Mouse (Mus musculus) brain, embryonic 14.5 days (tissue): Measurements from ENCODE around the gene Gnai3. TPM values are rescaled to one million over a fixed set of nuclear protein-coding genes. Genes with fewer than 3 reads are reported as not detected.

Experiments
- DNase-seq: peaks from one replicate; pipeline ENCODE4 v3.0.0-alpha.2; 2011; ENCODE audit warnings: low read depth
- CTCF ChIP-seq: fragments of 200-500 bp; IDR thresholded peaks from 2 replicates; pipeline ENCODE4 v1.5.1; 2012; ENCODE audit warnings: inconsistent platforms, mild to moderate bottlenecking, moderate library complexity, borderline replicate concordance; ENCODE audit not compliant: insufficient read depth, insufficient read length; ENCODE audit errors: extremely low read depth
- POLR2A ChIP-seq: fragments of 200-500 bp; IDR thresholded peaks from 2 replicates; pipeline ENCODE4 v1.6.1; 2012; ENCODE audit warnings: mild to moderate bottlenecking, inconsistent platforms, borderline replicate concordance; ENCODE audit not compliant: poor library complexity, insufficient read depth, insufficient read length, severe bottlenecking; ENCODE audit errors: extremely low read depth
- polyA plus RNA-seq: library from polyadenylated mRNA; depleted of rRNA; stranded (reverse); fragments of >200 nt; gene quantifications from 2 replicates; pipeline ENCODE4 v1.2.3, GENCODE M21; 2012

Gnai3 gene
- polyA plus RNA-seq, 1 experiment: 86.6 TPM

GRCm38 (mm10) chr3:108086470-108086979, 59.4 kb downstream of the Gnai3 start, which contains the start of gene Ampd2:
Gene Ampd2 (minus strand): TSS chr3:108086651.
- peak; percentile 67 for DNase-seq
- no peak for TF ChIP-seq POLR2A
- no peak for TF ChIP-seq CTCF

- TF ChIP-seq POLR2A: no peak
- no peak for TF ChIP-seq CTCF
- peak; percentile 71 for DNase-seq
Measured at GRCm38 (mm10) chr3:108085721-108086469, 60.1 kb downstream of the Gnai3 start.

- DNase-seq: peak; percentile 94
- peak; percentile 37; the same call in 1 of the 2 replicates for TF ChIP-seq POLR2A
- TF ChIP-seq CTCF: no peak; the same call in 1 of the 2 replicates
Measured at GRCm38 (mm10) chr3:108085281-108085720, 60.6 kb downstream of the Gnai3 start.

- TF ChIP-seq CTCF: no peak
- no peak for TF ChIP-seq POLR2A
- peak; percentile 28 for DNase-seq
Measured at GRCm38 (mm10) chr3:108084767-108085270, 61.1 kb downstream of the Gnai3 start.

GRCm38 (mm10) chr3:108083904-108084407, 62.0 kb downstream of the Gnai3 start:
- TF ChIP-seq POLR2A (no peak), CTCF (no peak)
- no peak for DNase-seq

- DNase-seq: no peak
- TF ChIP-seq POLR2A (no peak), CTCF (no peak)
Measured at GRCm38 (mm10) chr3:108083161-108083560, 62.8 kb downstream of the Gnai3 start.

GRCm38 (mm10) chr3:108082251-108082875, 63.6 kb downstream of the Gnai3 start:
- no peak for TF ChIP-seq CTCF
- no peak for TF ChIP-seq POLR2A
- DNase-seq: peak; percentile 50

GRCm38 (mm10) chr3:108081681-108082080, 64.3 kb downstream of the Gnai3 start:
- DNase-seq: no peak
- no peak for TF ChIP-seq POLR2A
- no peak for TF ChIP-seq CTCF

- TF ChIP-seq CTCF (no peak), POLR2A (no peak)
Measured at GRCm38 (mm10) chr3:108076836-108077235, 69.1 kb downstream of the Gnai3 start.

GRCm38 (mm10) chr3:108072983-108073569, 72.9 kb downstream of the Gnai3 start:
- TF ChIP-seq POLR2A: no peak
- TF ChIP-seq CTCF: no peak
- DNase-seq: peak; percentile 46

More at GRCm38 (mm10) chr3:108076836-108077235, 69.1 kb downstream of the Gnai3 start:
- no peak for DNase-seq
